Comparison of ENCODE assay signal across 8 mouse cellular contexts in genomic region chr5:75834766-75835555, GRCm38 (mm10).
DNase-seq lines count a peak whose midpoint lies in the region; ATAC-seq lines count a peak whose summit lies in the region.

No protein-coding gene starts in this region.

- peak overlapping the region; percentile 9; the same call in 1 of the 2 replicates for H3K4me2 ChIP-seq in forebrain, embryonic 14.5 days (ENCODE audit: low read length)
- peak overlapping the region; percentile 39 for H3K4me2 ChIP-seq in intestine, embryonic 14.5 days (ENCODE audit: low read length)
- H3K4me2 ChIP-seq in liver, embryonic 15.5 days, result peak overlapping the region; percentile 54
- H3K4me2 ChIP-seq in stomach, embryonic 16.5 days (ENCODE audit: low read depth, low read length), result peak overlapping the region; percentile 51

- ATAC-seq in forebrain, embryonic 14.5 days, result no peak
- no peak for ATAC-seq in intestine, embryonic 14.5 days (replicated peaks; ENCODE audit: low FRiP score, low TSS enrichment, low read depth)
- no peak for ATAC-seq in liver, embryonic 15.5 days (ENCODE audit: insufficient read depth)
- peak; percentile 40; the same call in 1 of the 2 replicates for ATAC-seq in stomach, embryonic 16.5 days (ENCODE audit: insufficient read depth, low FRiP score)

- no peaks in the 10 kb centered on the region for H3K4me1 ChIP-seq in forebrain, embryonic 14.5 days (ENCODE audit: control insufficient read depth, insufficient read depth, low read length)
- peaks cover 7% of the 10 kb centered on the region; the same call in 1 of the 2 replicates for H3K4me1 ChIP-seq in intestine, embryonic 14.5 days (replicated peaks; ENCODE audit: control insufficient read depth, insufficient read depth, low read length)
- H3K4me1 ChIP-seq in liver, embryonic 15.5 days (replicated peaks), result peaks cover 19% of the 10 kb centered on the region
- peaks cover 12% of the 10 kb centered on the region for H3K4me1 ChIP-seq in stomach, embryonic 16.5 days (ENCODE audit: control insufficient read depth, insufficient read depth, low read length)

- no peak overlapping the region for H3K4me3 ChIP-seq in forebrain, embryonic 14.5 days (ENCODE audit: low read depth, low read length)
- 0 out of 2 replicates have a peak overlapping the region, but pooled peaks have one; percentile 6 for H3K4me3 ChIP-seq in intestine, embryonic 14.5 days (ENCODE audit: low read depth, low read length)
- H3K4me3 ChIP-seq in liver, embryonic 15.5 days (replicated peaks), result peak overlapping the region; percentile 22
- H3K4me3 ChIP-seq in stomach, embryonic 16.5 days (replicated peaks; ENCODE audit: low read length), result peak overlapping the region; percentile 32

- peak; percentile 18 to 58 for DNase-seq in adrenal gland, adult (ENCODE audit: inconsistent age in 2 of 2, low spot score in 1 of 2)
- no peak for DNase-seq in adrenal gland, postnatal 4 days (ENCODE audit: low spot score in 2 of 2)
- DNase-seq in forebrain, embryonic 14.5 days (ENCODE audit: low spot score), result no peak
- no peak for DNase-seq in intestine, embryonic 14.5 days (ENCODE audit: low spot score)
- DNase-seq in cerebellum, adult 18-20 months, result no peak
- no peak for DNase-seq in ovary, adult 18-20 months (ENCODE audit: low spot score)

- H3K27me3 ChIP-seq in forebrain, embryonic 14.5 days (replicated peaks; ENCODE audit: control insufficient read depth, insufficient read depth, low read length), result no peaks in the 10 kb centered on the region
- no peaks in the 10 kb centered on the region for H3K27me3 ChIP-seq in intestine, embryonic 14.5 days (replicated peaks; ENCODE audit: control insufficient read depth, insufficient read depth, low read length)
- peaks cover 26% of the 10 kb centered on the region for H3K27me3 ChIP-seq in liver, embryonic 15.5 days
- H3K27me3 ChIP-seq in stomach, embryonic 16.5 days (ENCODE audit: control insufficient read depth, insufficient read depth, low read length), result no peaks in the 10 kb centered on the region

- 73% methylated on average over 17 of the region's 17 CpGs for WGBS in forebrain, embryonic 14.5 days
- 53% methylated on average over 17 of the region's 17 CpGs for WGBS in intestine, embryonic 14.5 days
- WGBS in liver, embryonic 15.5 days (ENCODE audit: insufficient replicate concordance), result 18% methylated on average over 17 of the region's 17 CpGs
- WGBS in stomach, embryonic 16.5 days, result 43% methylated on average over 17 of the region's 17 CpGs

- H3K9me3 ChIP-seq in forebrain, embryonic 14.5 days (replicated peaks; ENCODE audit: control insufficient read depth, low read length), result no peaks in the 10 kb centered on the region
- no peaks in the 10 kb centered on the region for H3K9me3 ChIP-seq in intestine, embryonic 14.5 days (ENCODE audit: control insufficient read depth, low read length)
- H3K9me3 ChIP-seq in liver, embryonic 15.5 days (replicated peaks), result no peaks in the 10 kb centered on the region
- H3K9me3 ChIP-seq in stomach, embryonic 16.5 days (replicated peaks; ENCODE audit: control insufficient read depth, low read length), result no peaks in the 10 kb centered on the region

- no peak overlapping the region for H3K9ac ChIP-seq in forebrain, embryonic 14.5 days (ENCODE audit: low read length)
- H3K9ac ChIP-seq in intestine, embryonic 14.5 days (ENCODE audit: low read length), result no peak overlapping the region
- H3K9ac ChIP-seq in liver, embryonic 15.5 days, result no peak overlapping the region
- peak overlapping the region; percentile 38 for H3K9ac ChIP-seq in stomach, embryonic 16.5 days (ENCODE audit: low read length)

- 0 out of 2 replicates have a peak overlapping the region, but pooled peaks have one; percentile 14 for H3K27ac ChIP-seq in forebrain, embryonic 14.5 days (ENCODE audit: low read depth, low read length)
- H3K27ac ChIP-seq in intestine, embryonic 14.5 days (ENCODE audit: low read depth), result peak overlapping the region; percentile 30; the same call in 1 of the 2 replicates
- H3K27ac ChIP-seq in liver, embryonic 15.5 days (replicated peaks), result no peak overlapping the region
- peak overlapping the region; percentile 46; the same call in 1 of the 2 replicates for H3K27ac ChIP-seq in stomach, embryonic 16.5 days (ENCODE audit: low read length)

- no peaks in the 10 kb centered on the region for H3K36me3 ChIP-seq in forebrain, embryonic 14.5 days (ENCODE audit: control insufficient read depth, insufficient read depth, low read length)
- no peaks in the 10 kb centered on the region for H3K36me3 ChIP-seq in intestine, embryonic 14.5 days (ENCODE audit: control insufficient read depth, insufficient read depth, low read length)
- no peaks in the 10 kb centered on the region for H3K36me3 ChIP-seq in liver, embryonic 15.5 days (replicated peaks)
- no peaks in the 10 kb centered on the region for H3K36me3 ChIP-seq in stomach, embryonic 16.5 days (ENCODE audit: control insufficient read depth, insufficient read depth, low read length)

Comparison
In these comparisons a context has a peak if more than half of its experiments do, and no peak if none do; other contexts are left out.
1. DNase-seq: peak in adrenal gland, adult (2 of 2); none in adrenal gland, postnatal 4 days (0 of 2), forebrain, embryonic 14.5 days (single experiment), intestine, embryonic 14.5 days (single experiment), cerebellum, adult 18-20 months (0 of 2) and ovary, adult 18-20 months (single experiment).
2. Peak in every context shown above with its lines, with median percentiles within 50 percentile points of each other: H3K4me2 ChIP-seq.